Mouse (Mus musculus): ENCODE results near the gene Dpp8. TPM values are rescaled to one million over a fixed set of nuclear protein-coding genes. Genes with fewer than 3 reads are reported as not detected.
A peak's percentile ranks its signal among the peaks of the same experiment; 100 is the strongest.

Gene Dpp8
- polyA plus RNA-seq, 1 experiment from 2014 or later = 30.4 TPM

GRCm38 (mm10) chr9:65049422-65049821 is 17.2 kb downstream of the Dpp8 start:
- DNase-seq (ENCODE audit: low spot score) (no peak), ATAC-seq (replicated peaks; ENCODE audit: insufficient number of reproducible peaks, low FRiP score, low TSS enrichment, low read depth) (no peak)
- H3K9me3 ChIP-seq (replicated peaks; ENCODE audit: control insufficient read depth, low read length) = no peaks in the 10 kb centered on the region
- no peak overlapping the region for H3K4me2 ChIP-seq (ENCODE audit: low read depth, low read length)
- no peaks in the 10 kb centered on the region for H3K4me1 ChIP-seq (ENCODE audit: control insufficient read depth, insufficient read depth, low read length)
- no peak overlapping the region for H3K9ac ChIP-seq (replicated peaks; ENCODE audit: low read length)
- H3K4me3 ChIP-seq (ENCODE audit: low read depth, low read length) = no peak overlapping the region
- no peaks in the 10 kb centered on the region for H3K27me3 ChIP-seq (ENCODE audit: control insufficient read depth, insufficient read depth, low read length)
- no peak overlapping the region for H3K27ac ChIP-seq (replicated peaks; ENCODE audit: low read depth, low read length)
- 85% methylated on average over 5 of the region's 5 CpGs for WGBS
- H3K36me3 ChIP-seq (replicated peaks; ENCODE audit: control insufficient read depth, insufficient read depth, low read depth, low read length) = peaks cover 4% of the 10 kb centered on the region

GRCm38 (mm10) chr9:65050981-65051380 is 18.8 kb downstream of the Dpp8 start:
- H3K4me2 ChIP-seq (ENCODE audit: low read depth, low read length) = no peak overlapping the region
- DNase-seq (ENCODE audit: low spot score) = no peak
- ATAC-seq (replicated peaks; ENCODE audit: insufficient number of reproducible peaks, low FRiP score, low TSS enrichment, low read depth) = no peak
- no peaks in the 10 kb centered on the region for H3K27me3 ChIP-seq (ENCODE audit: control insufficient read depth, insufficient read depth, low read length)
- 94% methylated on average over 3 of the region's 3 CpGs for WGBS
- peaks cover 3% of the 10 kb centered on the region for H3K36me3 ChIP-seq (replicated peaks; ENCODE audit: control insufficient read depth, insufficient read depth, low read depth, low read length)
- H3K9ac ChIP-seq (replicated peaks; ENCODE audit: low read length) = no peak overlapping the region
- no peak overlapping the region for H3K27ac ChIP-seq (replicated peaks; ENCODE audit: low read depth, low read length)
- H3K4me1 ChIP-seq (ENCODE audit: control insufficient read depth, insufficient read depth, low read length) = no peaks in the 10 kb centered on the region
- H3K4me3 ChIP-seq (ENCODE audit: low read depth, low read length) = no peak overlapping the region
- no peaks in the 10 kb centered on the region for H3K9me3 ChIP-seq (replicated peaks; ENCODE audit: control insufficient read depth, low read length)

- no peak for ATAC-seq (replicated peaks; ENCODE audit: insufficient number of reproducible peaks, low FRiP score, low TSS enrichment, low read depth)
- no peaks in the 10 kb centered on the region for H3K9me3 ChIP-seq (replicated peaks; ENCODE audit: control insufficient read depth, low read length)
- no peak overlapping the region for H3K9ac ChIP-seq (replicated peaks; ENCODE audit: low read length)
- H3K36me3 ChIP-seq (replicated peaks; ENCODE audit: control insufficient read depth, insufficient read depth, low read depth, low read length) = peaks cover 3% of the 10 kb centered on the region
- no peaks in the 10 kb centered on the region for H3K4me1 ChIP-seq (ENCODE audit: control insufficient read depth, insufficient read depth, low read length)
- no peak overlapping the region for H3K4me2 ChIP-seq (ENCODE audit: low read depth, low read length)
- no peak for DNase-seq (ENCODE audit: low spot score)
- 94% methylated on average over 7 of the region's 7 CpGs for WGBS
- no peak overlapping the region for H3K27ac ChIP-seq (replicated peaks; ENCODE audit: low read depth, low read length)
- H3K27me3 ChIP-seq (ENCODE audit: control insufficient read depth, insufficient read depth, low read length) = no peaks in the 10 kb centered on the region
- H3K4me3 ChIP-seq (ENCODE audit: low read depth, low read length) = no peak overlapping the region
These were observed 32.0 kb downstream of the Dpp8 start for GRCm38 (mm10) chr9:65064251-65064650.

- Histone ChIP-seq H3K4me2 (ENCODE audit: low read depth, low read length) (no peak overlapping the region), H3K27me3 (ENCODE audit: control insufficient read depth, insufficient read depth, low read length) (no peaks in the 10 kb centered on the region), H3K9me3 (replicated peaks; ENCODE audit: control insufficient read depth, low read length) (no peaks in the 10 kb centered on the region), H3K4me3 (ENCODE audit: low read depth, low read length) (no peak overlapping the region), H3K9ac (replicated peaks; ENCODE audit: low read length) (no peak overlapping the region), H3K27ac (replicated peaks; ENCODE audit: low read depth, low read length) (no peak overlapping the region), H3K36me3 (replicated peaks; ENCODE audit: control insufficient read depth, insufficient read depth, low read depth, low read length) (peaks cover 8% of the 10 kb centered on the region), H3K4me1 (ENCODE audit: control insufficient read depth, insufficient read depth, low read length) (no peaks in the 10 kb centered on the region)
- ATAC-seq (replicated peaks; ENCODE audit: insufficient number of reproducible peaks, low FRiP score, low TSS enrichment, low read depth) = no peak
- WGBS = 91% methylated on average over 3 of the region's 3 CpGs
- DNase-seq (ENCODE audit: low spot score) = no peak
These were observed 38.4 kb downstream of the Dpp8 start for GRCm38 (mm10) chr9:65070587-65070986.

GRCm38 (mm10) chr9:65073555-65073954 is 41.3 kb downstream of the Dpp8 start:
- Histone ChIP-seq H3K36me3 (replicated peaks; ENCODE audit: control insufficient read depth, insufficient read depth, low read depth, low read length) (peaks cover 8% of the 10 kb centered on the region), H3K27ac (replicated peaks; ENCODE audit: low read depth, low read length) (no peak overlapping the region), H3K4me3 (ENCODE audit: low read depth, low read length) (no peak overlapping the region), H3K4me2 (ENCODE audit: low read depth, low read length) (no peak overlapping the region), H3K9me3 (replicated peaks; ENCODE audit: control insufficient read depth, low read length) (no peaks in the 10 kb centered on the region), H3K4me1 (ENCODE audit: control insufficient read depth, insufficient read depth, low read length) (no peaks in the 10 kb centered on the region), H3K27me3 (ENCODE audit: control insufficient read depth, insufficient read depth, low read length) (no peaks in the 10 kb centered on the region), H3K9ac (replicated peaks; ENCODE audit: low read length) (no peak overlapping the region)
- DNase-seq (ENCODE audit: low spot score) (peak; percentile 11), ATAC-seq (replicated peaks; ENCODE audit: insufficient number of reproducible peaks, low FRiP score, low TSS enrichment, low read depth) (no peak)
- WGBS = 57% methylated on average over 9 of the region's 9 CpGs

- Histone ChIP-seq H3K36me3 (replicated peaks; ENCODE audit: control insufficient read depth, insufficient read depth, low read depth, low read length) (peaks cover 4% of the 10 kb centered on the region), H3K4me1 (ENCODE audit: control insufficient read depth, insufficient read depth, low read length) (no peaks in the 10 kb centered on the region), H3K9me3 (replicated peaks; ENCODE audit: control insufficient read depth, low read length) (no peaks in the 10 kb centered on the region), H3K4me3 (ENCODE audit: low read depth, low read length) (no peak overlapping the region), H3K9ac (replicated peaks; ENCODE audit: low read length) (no peak overlapping the region), H3K27ac (replicated peaks; ENCODE audit: low read depth, low read length) (no peak overlapping the region), H3K27me3 (ENCODE audit: control insufficient read depth, insufficient read depth, low read length) (no peaks in the 10 kb centered on the region), H3K4me2 (ENCODE audit: low read depth, low read length) (no peak overlapping the region)
- 90% methylated on average over 15 of the region's 15 CpGs for WGBS
- no peak for DNase-seq (ENCODE audit: low spot score)
- ATAC-seq (replicated peaks; ENCODE audit: insufficient number of reproducible peaks, low FRiP score, low TSS enrichment, low read depth) = no peak
These were observed 42.0 kb downstream of the Dpp8 start for GRCm38 (mm10) chr9:65074251-65074650.

GRCm38 (mm10) chr9:65074855-65075493 is 42.8 kb downstream of the Dpp8 start:
- ATAC-seq (replicated peaks; ENCODE audit: insufficient number of reproducible peaks, low FRiP score, low TSS enrichment, low read depth) (no peak), DNase-seq (ENCODE audit: low spot score) (no peak)
- H3K4me3 ChIP-seq (ENCODE audit: low read depth, low read length) = no peak overlapping the region
- no peak overlapping the region for H3K9ac ChIP-seq (replicated peaks; ENCODE audit: low read length)
- no peak overlapping the region for H3K4me2 ChIP-seq (ENCODE audit: low read depth, low read length)
- no peaks in the 10 kb centered on the region for H3K27me3 ChIP-seq (ENCODE audit: control insufficient read depth, insufficient read depth, low read length)
- WGBS = 85% methylated on average over 6 of the region's 6 CpGs
- no peak overlapping the region for H3K27ac ChIP-seq (replicated peaks; ENCODE audit: low read depth, low read length)
- H3K4me1 ChIP-seq (ENCODE audit: control insufficient read depth, insufficient read depth, low read length) = no peaks in the 10 kb centered on the region
- H3K36me3 ChIP-seq (replicated peaks; ENCODE audit: control insufficient read depth, insufficient read depth, low read depth, low read length) = peaks cover 4% of the 10 kb centered on the region
- H3K9me3 ChIP-seq (replicated peaks; ENCODE audit: control insufficient read depth, low read length) = no peaks in the 10 kb centered on the region

GRCm38 (mm10) chr9:65077536-65077935 is 45.3 kb downstream of the Dpp8 start:
- H3K9ac ChIP-seq (replicated peaks; ENCODE audit: low read length) = no peak overlapping the region
- no peak for DNase-seq (ENCODE audit: low spot score)
- H3K27ac ChIP-seq (replicated peaks; ENCODE audit: low read depth, low read length) = no peak overlapping the region
- 83% methylated on average over 5 of the region's 5 CpGs for WGBS
- no peaks in the 10 kb centered on the region for H3K9me3 ChIP-seq (replicated peaks; ENCODE audit: control insufficient read depth, low read length)
- no peaks in the 10 kb centered on the region for H3K27me3 ChIP-seq (ENCODE audit: control insufficient read depth, insufficient read depth, low read length)
- ATAC-seq (replicated peaks; ENCODE audit: insufficient number of reproducible peaks, low FRiP score, low TSS enrichment, low read depth) = no peak
- H3K36me3 ChIP-seq (replicated peaks; ENCODE audit: control insufficient read depth, insufficient read depth, low read depth, low read length) = peaks cover 4% of the 10 kb centered on the region
- no peak overlapping the region for H3K4me2 ChIP-seq (ENCODE audit: low read depth, low read length)
- no peaks in the 10 kb centered on the region for H3K4me1 ChIP-seq (ENCODE audit: control insufficient read depth, insufficient read depth, low read length)
- H3K4me3 ChIP-seq (ENCODE audit: low read depth, low read length) = no peak overlapping the region

Measured in embryonic facial prominence, embryonic 11.5 days (tissue).